Mouse (Mus musculus): ENCODE data around the gene Pet100. TPM values are rescaled to one million over a fixed set of nuclear protein-coding genes. Genes with fewer than 3 reads are reported as not detected.

Gene Pet100
- 49.9 and 67.0 TPM in 2 replicates for polyA plus RNA-seq (2012; ENCODE audit: low replicate concordance)

DNA sequence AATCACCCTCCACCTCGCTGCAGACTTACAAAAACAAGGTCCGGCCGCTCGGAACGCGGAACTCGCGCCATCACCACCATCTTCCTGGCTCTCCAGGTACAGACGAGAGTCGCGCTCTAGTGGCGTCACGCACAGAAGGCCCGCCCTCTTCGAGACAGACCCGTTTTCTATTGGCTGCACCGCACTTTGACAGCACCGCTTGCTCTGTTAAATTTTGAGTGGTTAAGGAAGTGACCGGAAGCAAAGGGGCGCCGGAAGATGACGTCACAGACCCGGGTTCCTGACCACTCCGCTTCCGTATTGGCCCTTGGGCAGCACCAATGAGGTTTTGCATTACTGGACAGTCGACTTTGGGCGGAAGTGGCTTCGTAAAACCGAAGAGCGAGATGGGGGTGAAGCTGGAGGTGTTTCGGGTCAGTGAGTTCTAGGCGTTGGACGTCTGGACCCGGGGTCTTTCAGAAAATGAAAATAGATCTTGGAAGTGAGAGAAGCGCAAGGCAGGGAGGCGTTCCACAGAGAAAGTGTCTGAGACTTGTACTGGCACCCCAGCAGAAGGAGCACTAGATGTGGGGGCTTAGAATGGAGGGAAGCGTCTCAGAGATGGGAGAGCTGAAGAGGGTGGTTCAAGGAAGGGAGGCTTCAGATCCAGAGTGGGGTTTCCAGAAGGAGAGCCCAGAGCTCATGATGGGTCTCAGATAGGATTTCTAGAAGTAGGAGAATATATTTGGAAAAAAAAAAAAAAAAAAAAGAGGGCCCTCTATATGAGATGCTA lies at the start of gene Pet100, which contains the start of gene Xab2:
Pet100 (plus strand) TSS at position 350 of the 772 bp plus-strand sequence.
Xab2 (minus strand) TSS at position 118 of the 772 bp plus-strand sequence.

GRCm38 (mm10) chr8:3586993-3587390 lies 34.4 kb upstream of the Pet100 start, which contains the start of gene Camsap3:
Camsap3 (plus strand) TSS chr8:3587293.

DNA sequence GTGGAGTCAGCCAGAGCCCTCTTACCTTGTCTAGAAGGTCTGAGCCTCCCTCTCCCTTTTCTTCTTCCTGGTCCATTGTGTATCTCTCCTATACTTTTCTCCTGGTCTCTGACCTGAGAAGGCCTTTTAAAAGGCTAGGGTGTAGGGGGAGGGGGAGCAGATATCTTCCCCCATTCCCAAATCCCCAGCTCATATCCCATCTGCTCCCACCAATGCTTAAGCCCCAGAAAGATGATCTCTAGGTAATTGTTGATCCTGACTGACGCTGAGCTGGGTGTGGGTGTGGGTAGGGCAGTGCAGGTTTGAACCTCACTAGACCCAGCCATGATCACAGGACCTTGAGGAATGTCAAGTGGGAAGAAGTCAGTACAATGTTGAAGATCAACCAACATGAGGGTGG lies 4.1 kb downstream of the Pet100 start, which contains the start of gene Pcp2:
Pcp2 (minus strand) TSS at position 101 of the 400 bp plus-strand sequence.

GRCm38 (mm10) chr8:3630647-3631477 lies 9.5 kb downstream of the Pet100 start, which contains the start of gene Stxbp2:
Stxbp2 (plus strand) TSS chr8:3630955.

GRCm38 (mm10) chr8:3655526-3655925 lies 34.2 kb downstream of the Pet100 start, which contains the start of gene Retn:
Retn (plus strand) TSS chr8:3655770.

DNA sequence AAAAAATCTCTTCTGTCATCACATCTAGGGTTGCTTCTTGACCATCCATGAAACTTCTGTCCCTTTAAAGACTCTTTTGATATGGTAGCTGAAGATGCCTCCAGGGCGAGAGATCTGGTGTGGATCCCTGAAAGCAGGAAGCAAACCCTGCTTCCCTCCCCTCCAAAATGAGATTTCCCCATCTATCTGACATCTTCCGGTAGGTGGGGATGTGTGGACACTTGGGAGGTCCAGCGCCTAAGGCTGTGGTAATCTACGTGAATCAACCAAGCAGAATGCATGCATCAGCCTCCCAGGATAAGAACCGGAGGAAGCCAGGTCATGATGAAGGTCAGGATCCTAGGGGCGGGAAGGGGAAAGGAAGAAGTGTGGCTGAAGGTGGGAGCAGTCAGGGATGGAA lies 44.2 kb downstream of the Pet100 start, which contains the start of gene Mcemp1:
Mcemp1 (plus strand) TSS at position 248 of the 400 bp plus-strand sequence.

DNA sequence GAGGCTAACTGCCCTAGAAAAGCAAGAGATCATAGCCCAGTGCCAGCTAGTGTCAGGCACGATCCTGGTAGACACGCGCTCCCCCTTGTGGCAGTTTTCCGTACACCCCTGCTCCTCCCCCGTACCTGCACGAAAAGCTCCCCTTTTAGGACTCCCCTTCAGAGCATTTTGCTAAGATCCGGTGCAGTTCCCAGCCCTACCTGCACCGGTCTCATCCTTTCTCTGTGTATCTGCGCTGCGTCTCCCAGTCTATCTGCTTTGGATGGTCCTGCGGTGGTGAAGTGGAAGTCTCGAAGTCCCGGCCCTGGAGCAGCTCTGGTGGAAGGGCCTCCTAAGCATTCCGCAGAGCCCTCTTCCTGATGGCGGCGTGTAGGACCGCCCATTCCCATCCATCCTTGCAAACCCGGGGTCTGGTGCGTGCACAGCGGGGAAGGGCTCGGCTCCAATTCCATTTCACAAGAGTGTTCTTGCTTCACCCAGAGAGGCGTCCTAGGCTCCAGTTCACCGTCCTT lies 50.7 kb downstream of the Pet100 start, which contains the start of gene Fcor:
Fcor (minus strand) TSS at position 383 of the 512 bp plus-strand sequence.

Other genes starting within 250 kb of the Pet100 start
- gene Arhgef18, start 228.5 kb upstream of the Pet100 start, polyA plus RNA-seq (2012; ENCODE audit: low replicate concordance), result 172 and 499 TPM in 2 replicates
- gene Pex11g, start 153.9 kb upstream of the Pet100 start, polyA plus RNA-seq (2012; ENCODE audit: low replicate concordance), result 1.2 and 2.5 TPM in 2 replicates
- not detected in 2 replicates for gene Tex45, start 150.7 kb upstream of the Pet100 start, polyA plus RNA-seq (2012; ENCODE audit: low replicate concordance)
- 14.3 and 16.8 TPM in 2 replicates for gene Zfp358, start 128.4 kb upstream of the Pet100 start, polyA plus RNA-seq (2012; ENCODE audit: low replicate concordance)
- 222 and 644 TPM in 2 replicates for gene Mcoln1, start 121.1 kb upstream of the Pet100 start, polyA plus RNA-seq (2012; ENCODE audit: low replicate concordance)
- gene Pnpla6, start 106.2 kb upstream of the Pet100 start, polyA plus RNA-seq (2012; ENCODE audit: low replicate concordance), result 29.1 and 33.3 TPM in 2 replicates
- not detected in 2 replicates for gene C330021F23Rik, start 53.6 kb upstream of the Pet100 start, polyA plus RNA-seq (2012; ENCODE audit: low replicate concordance)
- 0.71 and 0.91 TPM in 2 replicates for gene Camsap3, start 34.3 kb upstream of the Pet100 start, polyA plus RNA-seq (2012; ENCODE audit: low replicate concordance)
- gene Xab2, start 232 bp upstream of the Pet100 start, polyA plus RNA-seq (2012; ENCODE audit: low replicate concordance), result 29.0 and 45.7 TPM in 2 replicates
- not detected in 2 replicates for gene Pcp2, start 4.0 kb downstream of the Pet100 start, polyA plus RNA-seq (2012; ENCODE audit: low replicate concordance)
- gene Stxbp2, start 9.4 kb downstream of the Pet100 start, polyA plus RNA-seq (2012; ENCODE audit: low replicate concordance), result 150 and 483 TPM in 2 replicates
- gene Retn, start 34.2 kb downstream of the Pet100 start, polyA plus RNA-seq (2012; ENCODE audit: low replicate concordance), result 0.15 and 0.60 TPM in 2 replicates
- gene Mcemp1, start 44.2 kb downstream of the Pet100 start, polyA plus RNA-seq (2012; ENCODE audit: low replicate concordance), result 0.71 and 1.0 TPM in 2 replicates
- 0.49 TPM in 1 of 2 replicates, not detected in the other for gene Fcor, start 50.8 kb downstream of the Pet100 start, polyA plus RNA-seq (2012; ENCODE audit: low replicate concordance)
- gene Trappc5, start 54.8 kb downstream of the Pet100 start, polyA plus RNA-seq (2012; ENCODE audit: low replicate concordance), result 27.5 and 30.0 TPM in 2 replicates
- gene Fcer2a, start 72.6 kb downstream of the Pet100 start, polyA plus RNA-seq (2012; ENCODE audit: low replicate concordance), result 83.0 and 276 TPM in 2 replicates
- gene Clec4g, start 99.1 kb downstream of the Pet100 start, polyA plus RNA-seq (2012; ENCODE audit: low replicate concordance), result 0.20 and 0.39 TPM in 2 replicates
- gene Cd209a, start 127.4 kb downstream of the Pet100 start, polyA plus RNA-seq (2012; ENCODE audit: low replicate concordance), result 6.7 and 12.2 TPM in 2 replicates
- gene Cd209e, start 232.8 kb downstream of the Pet100 start, polyA plus RNA-seq (2012; ENCODE audit: low replicate concordance), result 0.14 and 0.17 TPM in 2 replicates

Data from hematopoietic multipotent progenitor cell, adult 10-12 weeks (in vitro differentiated cells).